Mouse (Mus musculus) liver, postnatal 0 days (tissue): ENCODE measurements around the gene Ddit4l.

ENCODE experiments used
- CTCF ChIP-seq: sonication (generic); IDR thresholded peaks from 2 replicates; pipeline ENCODE4 v1.5.1; 2016; ENCODE audit warnings: antibody characterized with exemption, low read depth
- EP300 ChIP-seq: IDR thresholded peaks from 2 replicates; pipeline ENCODE4 v1.6.1; 2016; ENCODE audit warnings: antibody characterized with exemption, low read depth, mild to moderate bottlenecking

GRCm38 (mm10) chr3:137623581-137624362 lies 2.4 kb downstream of the Ddit4l start:
- TF ChIP-seq CTCF (no peak), EP300 (no peak)
